ENCODE assay signal across 18 mouse cellular contexts in the genomic region with DNA sequence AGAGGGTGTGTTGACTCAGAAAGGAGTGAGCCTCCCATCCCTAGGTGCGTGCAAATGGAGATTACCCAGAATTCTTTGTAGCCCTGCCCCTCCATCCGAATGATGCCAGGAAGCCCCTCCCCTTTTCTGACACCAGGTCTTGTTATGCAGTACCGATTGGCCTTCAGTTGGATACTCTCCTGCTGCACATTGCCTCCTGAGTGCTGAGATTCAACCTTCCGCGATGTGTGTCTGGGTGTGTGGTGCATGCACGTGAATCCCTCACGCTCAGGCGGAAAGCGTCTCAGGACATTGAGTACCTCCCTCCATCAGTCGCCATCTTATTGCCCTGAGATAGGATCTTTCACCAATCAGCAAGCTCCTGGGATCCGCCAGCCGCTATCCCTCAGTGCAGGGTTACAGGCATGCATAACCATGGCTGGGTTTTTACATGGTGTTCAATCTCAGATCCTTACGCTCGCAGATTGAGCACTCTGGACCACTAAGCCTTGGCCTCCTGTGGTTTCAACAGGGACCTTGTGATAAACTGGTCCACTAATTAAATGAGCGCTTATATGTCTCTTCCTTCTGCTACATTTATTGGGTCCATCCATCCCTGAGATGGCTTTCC. TPM values are rescaled to one million over a fixed set of nuclear protein-coding genes. Genes with fewer than 3 reads are reported as not detected.
DNase-seq lines count a peak whose midpoint lies in the region; ATAC-seq lines count a peak whose summit lies in the region.
"Had no signal": no experiment of that assay in that cellular context is flagged by ENCODE, and none has a peak within 500 bp of the region (broad histone marks: within the 10 kb centered on the region; RNA-seq: fewer than 3 reads in every experiment).

No protein-coding gene starts in this region.

- H3K27ac ChIP-seq in heart, embryonic 16.5 days (ENCODE audit: low read length), result 0 out of 2 replicates have a peak overlapping the region, but pooled peaks have one; percentile 3
- H3K27ac ChIP-seq in intestine, embryonic 15.5 days, result 0 out of 2 replicates have a peak overlapping the region, but pooled peaks have one; percentile 27
- H3K27ac ChIP-seq: forebrain, embryonic 15.5 days; hindbrain, embryonic 13.5 days; limb, embryonic 13.5 days; liver, embryonic 15.5 days; midbrain, embryonic 12.5 days; stomach, embryonic 15.5 days had no signal

- peaks cover 24% of the 10 kb centered on the region for H3K4me1 ChIP-seq in heart, embryonic 16.5 days (ENCODE audit: control insufficient read depth, insufficient read depth, low read length)
- H3K4me1 ChIP-seq in intestine, embryonic 15.5 days (replicated peaks), result peaks cover 14% of the 10 kb centered on the region; the same call in 1 of the 2 replicates
- H3K4me1 ChIP-seq: liver, embryonic 15.5 days had no signal

- peak; percentile 19 for DNase-seq in gastrocnemius, adult 18-20 months (ENCODE audit: low spot score)
- DNase-seq in gastrocnemius, postnatal 10 days, result no peak
- DNase-seq in heart, postnatal 4 days, result no peak
- peak; percentile 82 for DNase-seq in ES-CJ7 (ENCODE audit: low read depth, low spot score)
- DNase-seq in layer of hippocampus, postnatal 14 days (ENCODE audit: low spot score in 2 of 2), result no peak
- no peak for DNase-seq in lung, postnatal 10 days
- DNase-seq: cerebellum, postnatal 10 days; kidney, adult 2 months; lung, postnatal 4 days; spleen, adult 18-20 months had no signal

- no peaks in the 10 kb centered on the region for H3K27me3 ChIP-seq in heart, embryonic 16.5 days (ENCODE audit: control insufficient read depth, insufficient read depth, low read length)
- H3K27me3 ChIP-seq in intestine, embryonic 15.5 days (replicated peaks), result no peaks in the 10 kb centered on the region
- H3K27me3 ChIP-seq: forebrain, embryonic 15.5 days; hindbrain, embryonic 13.5 days; limb, embryonic 13.5 days; liver, embryonic 15.5 days; midbrain, embryonic 12.5 days; stomach, embryonic 15.5 days had no signal

- no peaks in the 10 kb centered on the region for H3K36me3 ChIP-seq in heart, embryonic 16.5 days (ENCODE audit: control insufficient read depth, insufficient read depth)
- no peaks in the 10 kb centered on the region for H3K36me3 ChIP-seq in intestine, embryonic 15.5 days
- H3K36me3 ChIP-seq: liver, embryonic 15.5 days had no signal

- no peak overlapping the region for H3K4me3 ChIP-seq in heart, embryonic 16.5 days (ENCODE audit: low read length)
- no peak overlapping the region for H3K4me3 ChIP-seq in intestine, embryonic 15.5 days (replicated peaks)
- H3K4me3 ChIP-seq: forebrain, embryonic 15.5 days; hindbrain, embryonic 13.5 days; limb, embryonic 13.5 days; liver, embryonic 15.5 days; midbrain, embryonic 12.5 days; stomach, embryonic 15.5 days had no signal

- ATAC-seq in heart, embryonic 16.5 days (replicated peaks; ENCODE audit: extremely low read depth, insufficient read depth, low FRiP score), result no peak
- ATAC-seq in intestine, embryonic 15.5 days, result peak; percentile 34
- ATAC-seq: forebrain, embryonic 15.5 days had no signal

- 89% methylated on average over 15 of the region's 15 CpGs for WGBS in heart, embryonic 16.5 days
- WGBS in intestine, embryonic 15.5 days, result 80% methylated on average over 15 of the region's 15 CpGs

- H3K9ac ChIP-seq in heart, embryonic 16.5 days (ENCODE audit: low read length), result no peak overlapping the region
- H3K9ac ChIP-seq in intestine, embryonic 15.5 days, result no peak overlapping the region
- H3K9ac ChIP-seq: forebrain, embryonic 15.5 days; hindbrain, embryonic 13.5 days; limb, embryonic 13.5 days; liver, embryonic 15.5 days; midbrain, embryonic 12.5 days; stomach, embryonic 15.5 days had no signal

- no peak overlapping the region for H3K4me2 ChIP-seq in heart, embryonic 16.5 days (ENCODE audit: low read depth, low read length)
- H3K4me2 ChIP-seq in intestine, embryonic 15.5 days (replicated peaks), result no peak overlapping the region
- H3K4me2 ChIP-seq: forebrain, embryonic 15.5 days; hindbrain, embryonic 13.5 days; limb, embryonic 13.5 days; liver, embryonic 15.5 days; midbrain, embryonic 12.5 days; stomach, embryonic 15.5 days had no signal

- H3K9me3 ChIP-seq in heart, embryonic 16.5 days (replicated peaks; ENCODE audit: control insufficient read depth, low read length), result no peaks in the 10 kb centered on the region
- no peaks in the 10 kb centered on the region for H3K9me3 ChIP-seq in intestine, embryonic 15.5 days
- H3K9me3 ChIP-seq: forebrain, embryonic 15.5 days; hindbrain, embryonic 13.5 days; limb, embryonic 13.5 days; liver, embryonic 15.5 days; midbrain, embryonic 12.5 days; stomach, embryonic 15.5 days had no signal

RNA-seq across cellular contexts. Expression of a gene that starts 19.4 kb away (rescaled TPM):
- total RNA-seq in gastrocnemius, adult 18-20 months (2021), result 10 to 100 TPM; 42.9 to 67.4 TPM
- 10 to 100 TPM; 63.2 to 63.5 TPM for total RNA-seq in gastrocnemius, postnatal 10 days (2021)
- 5.5 and 5.9 TPM in 2 replicates for polyA plus RNA-seq in heart, embryonic 16.5 days (2015; fragmentation: Nextera tagmentation; extraction: Ambion mirVana)
- total RNA-seq in heart, postnatal 4 days (2021), result 10 to 100 TPM; 15.9 to 16.8 TPM
- 5.1 and 7.7 TPM in 2 replicates for polyA plus RNA-seq in intestine, embryonic 15.5 days (2015; fragmentation: Nextera tagmentation; extraction: Ambion mirVana)
- total RNA-seq in layer of hippocampus, postnatal 14 days (2021), result 10 to 100 TPM; 58.5 to 59.7 TPM

RNA-seq across cellular contexts. Expression of a gene that starts 57.7 kb away (rescaled TPM):
- total RNA-seq in gastrocnemius, adult 18-20 months (2021), result 10 to 100 TPM; 22.7 to 25.2 TPM
- total RNA-seq in gastrocnemius, postnatal 10 days (2021), result 10 to 100 TPM; 17.2 to 17.4 TPM
- 23.1 and 25.1 TPM in 2 replicates for polyA plus RNA-seq in heart, embryonic 16.5 days (2015; fragmentation: Nextera tagmentation; extraction: Ambion mirVana)
- 10 to 100 TPM; 26.9 to 30.6 TPM for total RNA-seq in heart, postnatal 4 days (2021)
- 33.1 and 34.6 TPM in 2 replicates for polyA plus RNA-seq in intestine, embryonic 15.5 days (2015; fragmentation: Nextera tagmentation; extraction: Ambion mirVana)
- total RNA-seq in layer of hippocampus, postnatal 14 days (2021), result 10 to 100 TPM; 14.8 to 17.5 TPM

Comparison
In these comparisons a context has a peak if more than half of its experiments do, and no peak if none do; other contexts are left out.
1. DNase-seq: peak in gastrocnemius, adult 18-20 months (single experiment) and ES-CJ7 (single experiment); none in gastrocnemius, postnatal 10 days (single experiment), heart, postnatal 4 days (single experiment), layer of hippocampus, postnatal 14 days (0 of 2) and lung, postnatal 10 days (single experiment).